Mouse (Mus musculus) heart, embryonic 13.5 days (tissue): ENCODE measurements around the gene Gm49340. TPM values are rescaled to one million over a fixed set of nuclear protein-coding genes. Genes with fewer than 3 reads are reported as not detected.

Experiments
- polyA plus RNA-seq: library from polyadenylated mRNA; unstranded; fragments of >200 nt; fragmentation: Nextera tagmentation; extraction: Ambion mirVana; gene quantifications from 2 replicates; pipeline ENCODE4 v1.2.1, GENCODE M21; 2015

The Gm49340 gene
- polyA plus RNA-seq, 1 experiment from 2014 or later, result not detected

Other genes with a start within 250 kb of the Gm49340 start
- 0.24 and 0.27 TPM in 2 replicates for gene Itgae, start 239.2 kb upstream of the Gm49340 start, polyA plus RNA-seq
- gene Haspin, start 191.4 kb upstream of the Gm49340 start, polyA plus RNA-seq, result 11.5 and 11.9 TPM in 2 replicates
- 1.1 and 2.0 TPM in 2 replicates for gene P2rx5, start 169.3 kb upstream of the Gm49340 start, polyA plus RNA-seq
- gene Emc6, start 152.7 kb upstream of the Gm49340 start, polyA plus RNA-seq, result 93.0 and 101 TPM in 2 replicates
- gene Tax1bp3, start 152.7 kb upstream of the Gm49340 start, polyA plus RNA-seq, result 236 and 262 TPM in 2 replicates
- 11.0 and 11.7 TPM in 2 replicates for gene Ctns, start 130.7 kb upstream of the Gm49340 start, polyA plus RNA-seq
- 0.56 and 0.60 TPM in 2 replicates for gene Shpk, start 130.3 kb upstream of the Gm49340 start, polyA plus RNA-seq
- not detected in 2 replicates for gene Trpv1, start 95.4 kb upstream of the Gm49340 start, polyA plus RNA-seq
- gene Trpv3, start 62.4 kb upstream of the Gm49340 start, polyA plus RNA-seq, result 0.05 TPM in 1 of 2 replicates, not detected in the other
- gene Aspa, start 145 bp upstream of the Gm49340 start, polyA plus RNA-seq, result 0.09 TPM in 1 of 2 replicates, not detected in the other
- not detected in 2 replicates for gene Spata22, start within 50 bp of the Gm49340 start, polyA plus RNA-seq
- not detected in 2 replicates for gene Olfr20, start 21.0 kb downstream of the Gm49340 start, polyA plus RNA-seq
- gene Olfr376, start 41.5 kb downstream of the Gm49340 start, polyA plus RNA-seq, result not detected in 2 replicates
- not detected in 2 replicates for gene Olfr1, start 69.9 kb downstream of the Gm49340 start, polyA plus RNA-seq
- not detected in 2 replicates for gene Olfr378, start 98.7 kb downstream of the Gm49340 start, polyA plus RNA-seq
- gene Olfr380, start 127.8 kb downstream of the Gm49340 start, polyA plus RNA-seq, result not detected in 2 replicates
- not detected in 2 replicates for gene Olfr381, start 161.9 kb downstream of the Gm49340 start, polyA plus RNA-seq
- gene Olfr382, start 187.5 kb downstream of the Gm49340 start, polyA plus RNA-seq, result not detected in 2 replicates